Mouse (Mus musculus) cerebellum, adult 8-10 months (tissue): ENCODE measurements around the gene Uts2b.
"Not testable (repeated sequence)": the region's sequence is repeated elsewhere in the genome, so short reads cannot be mapped to it uniquely, and the experiment has no call there.

Source experiments
- DNase-seq: peaks from one replicate; pipeline ENCODE4 v3.0.0; 2022

Uts2b gene

DNA sequence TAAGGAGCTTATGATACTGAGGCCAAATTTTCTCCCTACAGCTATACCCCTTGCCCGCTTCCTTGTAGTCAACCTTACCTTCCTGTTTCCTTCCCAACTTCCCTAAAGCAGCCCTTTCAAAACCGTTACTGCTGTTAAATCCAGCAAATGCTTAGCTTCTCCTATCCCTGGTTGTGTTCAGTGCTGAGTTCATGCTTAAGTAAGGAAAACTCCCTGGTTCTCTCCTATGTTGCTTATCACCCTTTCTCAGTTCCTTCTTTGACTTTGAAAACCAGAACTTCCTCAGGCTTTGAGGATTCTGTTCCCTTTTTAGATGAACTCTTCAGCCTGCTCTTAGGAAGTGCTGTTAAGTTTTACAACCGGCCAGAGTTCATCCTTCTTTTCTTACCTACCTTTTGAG lies 4.1 kb upstream of the Uts2b start:
- DNase-seq = no peak

DNA sequence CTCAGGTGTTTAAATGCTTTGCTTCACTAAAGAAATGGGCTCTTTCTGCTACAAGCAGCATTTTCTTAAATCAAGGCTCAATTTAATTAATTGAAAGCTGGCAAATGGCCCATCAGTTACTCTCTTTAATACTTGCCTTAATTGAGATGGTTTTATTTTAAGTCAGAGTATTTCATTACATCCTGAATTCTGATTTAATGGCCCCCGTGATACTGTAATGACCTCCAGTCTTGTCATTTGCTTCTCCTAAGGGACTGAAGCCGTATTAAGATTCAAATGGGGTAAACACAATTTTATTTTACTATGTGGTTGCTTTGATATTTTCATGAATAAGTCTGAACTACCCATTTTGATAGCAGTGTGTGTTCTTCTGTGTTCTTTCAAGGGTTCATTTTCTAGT lies 661 bp upstream of the Uts2b start:
- no peak for DNase-seq

DNA sequence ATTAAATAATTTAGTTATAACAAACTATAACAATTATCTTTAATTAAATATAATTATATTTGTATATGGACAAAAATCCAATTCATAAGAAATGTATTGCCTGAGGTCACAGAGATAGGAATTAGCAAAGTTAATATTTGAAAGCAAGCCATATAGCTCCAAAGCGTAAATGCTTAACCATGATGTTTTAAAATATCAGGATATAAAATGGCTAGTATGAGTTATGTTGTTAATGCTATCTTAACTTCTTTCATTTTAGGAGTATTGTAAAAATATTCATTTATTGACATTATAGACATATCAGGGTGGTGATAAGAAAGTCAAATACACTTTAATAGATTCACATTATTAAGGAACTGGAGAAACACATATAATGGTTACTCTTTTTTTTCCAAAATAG lies 10.0 kb downstream of the Uts2b start:
- no peak for DNase-seq

DNA sequence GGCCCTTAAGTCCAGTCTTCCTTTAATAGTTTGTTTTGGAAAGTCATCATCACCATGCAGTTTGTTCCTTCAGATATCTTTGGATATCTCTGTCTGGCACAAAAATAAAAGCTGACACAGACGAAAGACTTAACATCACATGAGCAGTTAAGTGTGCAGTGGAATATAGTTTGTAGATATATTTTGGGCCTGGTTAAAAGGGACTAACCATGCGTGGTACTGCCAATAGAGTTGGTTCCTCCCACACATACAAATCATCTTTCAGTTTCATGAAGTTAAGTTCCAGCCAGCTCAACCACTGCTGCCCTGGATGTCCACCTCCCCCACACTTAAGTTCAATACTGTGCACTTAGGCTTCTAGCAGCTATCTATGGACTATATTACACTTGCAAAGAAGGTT lies 15.6 kb downstream of the Uts2b start:
- no peak for DNase-seq

DNA sequence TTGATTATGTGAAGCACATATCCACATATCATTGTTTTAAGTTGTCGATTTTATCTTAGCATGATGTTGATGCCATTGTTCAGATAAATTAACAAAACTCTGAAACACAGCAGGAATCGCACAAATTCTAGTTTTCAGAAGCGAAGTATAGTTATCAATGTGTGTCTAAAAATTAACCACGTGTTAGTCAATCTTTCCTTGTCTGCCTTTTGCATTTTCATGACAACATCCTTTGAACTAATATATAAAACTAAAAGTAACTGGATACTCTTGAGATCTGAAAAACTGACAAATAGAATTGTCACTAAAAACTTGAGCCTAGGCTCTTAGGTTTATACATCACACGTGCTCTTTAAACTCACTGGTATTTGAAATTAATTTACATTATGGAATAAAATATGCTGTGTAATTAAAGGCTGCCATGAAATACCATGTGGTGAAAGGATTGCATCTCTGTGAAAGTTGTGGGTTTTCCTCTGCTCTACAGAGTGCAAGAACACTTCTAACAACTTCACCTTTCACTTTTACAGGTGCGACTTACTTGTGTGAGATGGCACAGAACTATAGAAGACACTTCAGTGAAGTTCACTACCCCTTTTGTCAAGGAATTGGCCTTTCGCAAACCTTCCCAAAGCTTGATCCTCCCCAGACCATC lies 20.0 kb downstream of the Uts2b start:
- no peak for DNase-seq

DNA sequence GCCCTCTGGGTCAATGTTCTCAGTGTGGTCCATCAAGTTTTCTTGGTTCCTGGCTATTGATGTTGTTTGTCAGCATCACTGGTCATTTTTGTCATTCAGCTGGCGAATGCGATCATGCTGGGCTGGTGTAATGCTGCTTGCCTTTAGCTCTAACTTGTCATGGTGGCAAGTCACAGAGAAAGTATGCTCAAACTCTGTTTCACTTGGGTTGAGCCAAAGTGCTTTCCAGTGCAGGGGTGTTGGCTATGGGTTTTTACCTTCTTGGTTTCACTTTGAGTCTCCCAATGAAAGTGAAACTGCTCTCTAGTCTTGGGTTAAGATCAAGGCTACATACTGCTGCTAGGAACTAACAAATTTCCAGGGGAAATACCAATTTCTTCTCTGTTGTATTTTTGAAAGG lies 20.8 kb downstream of the Uts2b start:
- DNase-seq = no peak

DNA sequence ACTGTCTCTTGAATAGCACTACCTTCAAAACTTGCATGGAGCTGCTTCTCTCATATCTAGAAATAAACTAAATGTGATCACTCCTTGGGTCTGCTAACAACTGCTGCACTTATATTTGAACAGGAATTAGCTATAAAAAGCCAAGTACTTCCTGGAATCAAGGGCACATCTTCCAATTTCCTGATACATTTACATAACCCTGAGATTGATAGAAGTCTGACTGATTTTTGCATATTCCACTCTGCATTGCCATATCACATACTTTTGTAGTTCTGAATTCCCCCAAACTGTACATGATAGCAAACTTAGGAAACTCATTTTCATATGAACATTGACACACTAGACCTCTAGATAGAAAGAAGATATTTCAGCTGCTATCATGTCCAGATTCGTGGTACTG lies 21.7 kb downstream of the Uts2b start:
- no peak for DNase-seq

DNA sequence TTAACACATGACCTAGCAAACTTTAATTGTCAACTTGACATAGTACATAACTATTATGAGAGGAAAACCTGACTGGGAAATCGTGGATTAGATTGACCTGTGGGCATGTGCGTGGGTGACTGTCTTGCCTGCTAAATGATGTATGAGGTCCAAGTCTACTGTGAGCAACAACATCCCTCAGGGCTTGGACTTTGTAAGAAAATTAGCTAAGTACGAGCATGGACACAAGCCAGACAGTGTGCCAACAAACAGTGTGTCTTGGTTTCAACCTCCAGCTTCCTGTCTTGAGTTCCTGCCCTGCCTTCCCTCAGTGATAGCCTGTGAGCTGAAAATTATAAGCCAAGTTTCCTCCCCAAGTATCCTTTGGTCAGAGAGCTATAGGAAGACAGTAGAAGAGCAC lies 22.5 kb downstream of the Uts2b start:
- DNase-seq = no peak

DNA sequence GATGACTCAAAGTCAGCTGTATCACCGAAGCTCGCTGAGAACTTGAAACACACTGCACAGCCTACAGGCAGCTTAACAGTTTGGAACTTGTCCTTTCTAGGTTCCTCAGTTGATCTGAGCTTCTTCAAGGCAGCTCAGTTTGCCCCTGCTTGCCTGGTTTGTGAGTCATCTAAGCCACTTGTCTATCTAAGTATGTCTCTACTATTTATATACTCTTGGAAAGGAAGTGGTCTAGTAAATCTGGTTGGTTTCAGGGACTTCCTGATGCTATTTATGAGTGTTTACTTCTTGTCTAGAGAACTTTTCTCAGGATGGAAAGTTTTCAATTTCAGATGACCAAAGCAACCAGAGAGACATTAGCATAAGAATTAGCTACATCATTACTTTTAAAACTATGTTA lies 43.6 kb downstream of the Uts2b start:
- no peak for DNase-seq

DNA sequence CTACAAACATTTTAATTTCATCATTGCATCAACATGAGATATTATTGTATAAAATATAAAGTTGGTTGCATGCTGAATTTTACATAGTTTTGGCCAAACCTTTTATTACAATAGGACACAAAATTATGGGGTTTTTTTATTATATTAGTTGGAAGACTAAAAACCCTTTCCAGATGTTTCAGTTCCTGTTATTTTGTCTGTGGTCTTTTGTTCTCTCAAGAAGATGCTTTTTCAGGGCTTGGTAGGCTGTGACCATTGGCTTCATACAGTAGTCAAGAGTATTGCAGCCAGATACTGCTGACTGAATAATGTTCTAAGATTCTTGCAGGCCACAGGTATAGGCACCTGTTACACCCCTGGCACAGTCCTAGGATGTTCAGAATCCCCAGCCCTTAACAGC lies 48.0 kb downstream of the Uts2b start:
- no peak for DNase-seq

DNA sequence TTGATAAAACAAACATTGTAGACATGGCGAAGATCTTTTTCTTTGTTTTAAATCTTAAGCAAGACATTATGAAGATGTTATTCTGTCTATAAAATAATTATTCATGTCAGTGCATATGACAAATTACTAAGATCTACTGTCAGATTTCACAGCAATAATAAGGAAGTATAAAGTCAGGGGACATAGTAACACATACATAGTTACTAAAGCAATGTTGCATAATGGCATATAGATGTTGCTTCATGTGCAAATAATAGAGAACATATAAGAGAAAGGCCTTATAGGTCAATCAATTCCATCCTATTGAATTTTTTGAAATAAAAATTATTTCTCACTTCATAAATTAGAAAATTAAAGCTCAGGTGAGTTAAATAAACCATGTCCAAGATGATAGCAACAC lies 50.9 kb downstream of the Uts2b start:
- no peak for DNase-seq

DNA sequence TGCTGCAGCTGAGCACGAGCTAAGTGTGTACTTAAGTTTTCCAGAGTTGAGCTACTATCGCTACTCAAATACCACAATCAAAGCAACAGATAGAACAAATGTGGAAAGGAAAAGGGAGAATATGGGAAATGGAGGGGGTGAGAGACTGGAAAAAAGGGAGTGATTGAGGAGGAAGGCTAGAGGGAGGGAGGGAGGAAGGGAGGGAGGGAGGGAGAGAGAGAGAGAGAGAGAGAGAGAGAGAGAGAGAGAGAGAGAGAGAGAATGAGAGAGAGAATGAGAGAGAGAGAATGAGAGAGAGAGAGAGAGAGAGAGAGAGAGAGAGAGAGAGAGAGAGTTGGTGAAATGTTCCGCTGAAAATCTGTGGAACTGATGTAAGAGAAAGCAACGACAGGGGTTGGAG lies 62.9 kb downstream of the Uts2b start, which contains the start of gene Ostn:
Gene Ostn (plus strand): TSS at position 301 of the 400 bp plus-strand sequence.
- not testable (repeated sequence) for DNase-seq
